Mouse (Mus musculus): ENCODE results near the gene Tspan9. TPM values are rescaled to one million over a fixed set of nuclear protein-coding genes. Genes with fewer than 3 reads are reported as not detected.

Gene Tspan9
- total RNA-seq, 2 experiments from 2014 or later = 52.5 to 52.8 TPM

DNA sequence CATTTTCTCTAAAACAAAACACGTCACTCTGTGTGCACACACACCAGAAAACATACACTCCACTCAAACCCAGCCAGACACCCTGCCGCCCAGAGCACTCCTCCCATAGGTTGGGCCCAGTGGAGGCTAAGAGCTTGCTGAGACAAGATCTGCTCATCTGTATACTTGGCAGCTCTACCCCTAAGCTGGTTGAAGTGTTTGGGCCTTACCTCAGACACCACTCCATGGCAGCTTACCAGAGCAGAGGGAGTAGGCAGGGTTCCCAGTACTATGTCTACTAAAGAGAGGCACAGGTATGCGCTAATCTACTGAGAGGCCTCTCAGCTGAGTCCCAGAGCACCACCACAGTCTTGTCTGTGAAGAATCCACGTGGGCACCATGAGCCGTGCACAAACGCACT is 10.8 kb downstream of the Tspan9 start:
- DNase-seq = no peak

DNA sequence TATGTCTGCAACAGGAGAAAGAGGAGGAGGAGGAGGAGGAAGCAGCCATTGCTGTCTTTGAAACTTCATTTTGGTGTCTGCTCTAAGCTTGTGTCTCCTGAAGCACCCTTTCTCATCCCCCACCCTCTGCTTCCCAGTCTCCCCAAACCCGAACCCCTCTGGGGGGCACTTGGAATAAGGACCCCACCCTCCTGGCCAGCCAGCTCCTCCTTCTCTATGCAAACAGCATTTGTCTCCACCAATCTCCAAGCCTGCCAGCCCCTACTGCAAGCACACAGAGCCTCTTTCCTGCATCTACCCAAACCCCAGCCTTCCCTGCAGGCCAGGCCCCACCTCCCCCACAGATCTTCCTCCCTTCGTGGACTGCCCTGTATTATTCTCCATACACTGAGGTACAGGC is 12.0 kb downstream of the Tspan9 start:
- DNase-seq = no peak

DNA sequence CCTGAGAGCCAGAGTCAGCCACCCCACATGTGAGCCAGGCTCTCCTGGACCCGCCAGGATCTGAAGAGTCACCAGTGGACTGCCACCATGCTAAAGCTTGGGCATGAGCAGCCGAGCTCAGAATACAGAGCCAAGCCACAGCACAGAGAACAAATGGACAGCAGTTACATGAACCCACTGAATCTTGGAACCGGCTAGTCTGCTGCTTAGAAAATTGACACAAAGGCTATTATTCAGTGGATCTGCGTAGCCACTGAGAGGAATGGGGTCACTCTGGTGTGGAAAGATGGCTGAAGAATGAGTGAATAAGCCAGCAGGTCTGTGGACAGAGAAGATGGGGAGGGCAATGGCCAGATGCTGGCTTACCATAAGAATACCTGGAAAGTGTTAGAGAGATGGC is 12.7 kb downstream of the Tspan9 start:
- no peak for DNase-seq

DNA sequence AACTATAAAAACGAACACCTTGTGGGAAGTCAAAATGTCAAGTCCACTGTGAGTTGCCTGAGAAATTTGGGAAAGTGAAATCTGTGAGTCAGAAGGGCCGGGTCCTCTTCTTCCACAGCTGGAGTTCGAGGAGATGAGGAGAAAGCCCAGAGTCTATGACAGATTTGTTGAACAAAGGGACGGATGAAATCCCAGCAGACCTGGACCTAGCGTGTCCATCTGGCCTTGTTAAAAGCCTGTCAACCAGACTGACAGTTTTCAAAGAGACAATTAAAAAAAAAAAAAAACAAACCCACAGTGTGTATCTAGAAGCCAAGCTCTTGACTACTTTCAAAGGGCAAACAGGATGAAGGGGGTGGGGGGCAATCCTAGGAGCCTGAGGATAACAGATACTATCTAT is 14.0 kb downstream of the Tspan9 start:
- no peak for DNase-seq

DNA sequence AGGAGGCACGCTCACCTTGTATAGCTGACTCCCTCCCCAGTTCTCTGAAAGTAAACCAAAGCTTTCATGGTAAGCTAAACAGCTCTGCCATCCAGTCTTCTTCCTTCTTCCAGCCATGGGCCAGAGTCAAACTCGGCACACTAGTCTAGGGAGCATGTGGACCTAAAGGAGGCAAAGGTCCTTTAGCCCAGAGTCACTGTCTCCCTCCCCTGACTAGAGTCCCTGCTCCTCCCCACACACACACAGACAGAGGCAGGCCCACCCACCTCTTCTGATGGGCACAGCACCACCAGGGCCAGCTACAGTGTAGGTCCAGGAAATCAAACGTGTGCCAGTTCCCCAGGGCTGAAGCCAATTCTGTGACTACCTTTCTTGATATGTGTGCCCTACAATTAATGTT is 16.1 kb downstream of the Tspan9 start:
- DNase-seq = no peak

DNA sequence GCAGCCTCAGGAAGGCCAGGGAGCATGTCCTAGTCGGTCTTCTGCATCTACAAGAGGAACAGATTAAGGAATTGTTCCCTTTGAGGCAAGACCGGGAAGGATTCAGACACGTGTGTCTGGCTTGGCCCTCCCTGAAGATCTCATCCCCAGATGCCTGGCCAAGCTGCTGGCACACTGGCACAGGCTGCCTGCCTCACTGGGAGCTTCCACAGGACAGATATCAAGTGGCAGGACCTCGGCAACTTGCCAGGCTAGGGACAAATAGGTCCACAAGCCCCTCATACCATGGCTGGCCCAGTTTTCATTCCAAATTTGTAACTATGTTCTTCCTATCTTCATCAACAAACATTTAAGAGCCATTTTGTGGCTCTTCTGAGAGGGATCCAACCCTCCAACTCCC is 16.5 kb downstream of the Tspan9 start:
- no peak for DNase-seq

DNA sequence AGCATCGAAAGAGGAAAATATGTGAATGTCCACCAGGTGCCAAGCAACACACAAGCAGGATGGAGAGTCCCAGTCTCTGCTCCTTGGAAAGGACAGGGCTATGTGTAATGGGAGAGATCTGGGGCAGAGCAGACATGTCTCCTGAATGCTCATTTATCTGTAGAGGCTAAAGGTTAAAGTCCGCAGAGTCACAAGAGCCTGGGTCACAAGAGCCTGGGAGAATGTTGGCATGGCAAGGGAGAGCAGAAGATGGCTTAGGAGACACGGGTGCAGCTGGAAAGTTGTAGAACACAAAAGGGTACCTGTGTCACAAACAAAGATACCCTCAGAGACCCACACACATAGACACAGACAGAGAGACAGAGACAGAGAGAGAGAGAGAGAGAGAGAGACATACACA is 17.9 kb downstream of the Tspan9 start:
- DNase-seq = no peak

DNA sequence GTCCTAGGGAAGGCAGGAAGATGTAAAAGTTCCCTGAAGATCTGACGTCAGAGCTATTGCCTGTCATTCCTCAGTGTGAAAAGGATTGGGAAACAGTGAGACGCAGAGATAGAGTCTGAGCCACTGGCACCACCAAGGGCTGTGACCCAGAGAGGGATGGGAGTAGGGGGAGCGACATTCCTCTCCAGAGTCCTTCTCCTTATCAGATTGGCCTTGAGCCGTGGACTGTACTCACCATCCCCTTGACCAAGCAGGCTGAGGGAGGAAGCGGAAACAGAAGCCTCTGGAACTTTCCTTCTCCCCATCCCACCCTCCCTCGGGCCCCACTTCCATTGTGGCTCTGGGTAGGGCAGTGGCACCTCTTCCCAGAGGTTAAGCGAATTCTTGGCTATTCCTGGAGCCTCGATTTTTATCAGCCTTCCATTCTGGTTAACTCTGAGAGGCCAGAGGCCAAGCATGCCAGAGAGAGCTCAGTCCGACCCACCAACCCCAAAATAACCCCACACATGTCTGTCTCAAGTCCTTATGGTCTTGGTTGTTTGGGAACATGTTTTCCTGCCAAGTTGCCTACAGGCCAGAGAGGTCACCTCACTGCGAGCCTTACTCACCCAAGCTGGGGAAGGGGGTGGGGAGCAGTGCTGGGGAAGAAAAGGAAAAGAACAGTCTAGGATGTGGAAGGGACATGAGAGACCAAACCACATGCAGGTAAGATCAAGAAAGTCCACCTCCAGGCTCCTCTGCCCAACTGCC is 19.0 kb downstream of the Tspan9 start:
- no peak for DNase-seq

DNA sequence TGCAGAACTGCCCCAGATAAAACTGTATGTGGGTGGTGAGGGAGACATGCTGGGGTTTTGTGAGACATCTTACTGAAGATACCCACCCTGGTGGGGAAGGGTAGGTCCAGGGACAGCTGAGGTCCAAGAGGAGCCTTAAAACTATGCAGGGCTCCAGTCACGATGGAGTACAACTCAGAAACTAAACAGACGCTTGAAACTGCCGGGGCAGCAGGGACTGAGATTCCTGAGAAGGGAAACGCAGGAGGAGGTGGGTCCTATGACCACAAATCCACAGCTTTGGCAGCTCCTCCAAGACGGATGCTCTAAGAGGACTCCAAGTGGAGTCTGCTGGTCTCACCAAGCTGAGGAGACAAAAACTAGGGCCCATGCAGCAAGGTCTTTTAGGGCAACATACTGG is 21.3 kb downstream of the Tspan9 start:
- no peak for DNase-seq

DNA sequence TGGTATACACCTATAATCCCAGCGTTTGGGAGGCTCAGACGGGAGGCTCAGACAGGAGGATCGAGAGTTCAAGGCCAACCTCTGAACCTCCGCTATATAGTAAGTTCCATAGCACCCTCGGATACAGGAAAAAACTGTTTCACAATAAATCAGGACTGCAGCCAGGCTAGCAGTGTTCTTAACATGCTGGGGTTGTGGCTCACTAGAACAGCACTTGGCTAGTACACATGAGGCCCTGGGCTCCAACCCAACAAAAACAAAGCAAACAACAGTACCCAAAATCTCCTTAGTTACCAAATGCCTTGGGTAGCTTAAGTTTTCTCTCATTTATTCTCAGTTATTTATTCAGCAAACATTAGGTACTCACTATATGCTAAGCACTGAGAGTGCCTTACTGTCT is 21.7 kb downstream of the Tspan9 start:
- DNase-seq = no peak

DNA sequence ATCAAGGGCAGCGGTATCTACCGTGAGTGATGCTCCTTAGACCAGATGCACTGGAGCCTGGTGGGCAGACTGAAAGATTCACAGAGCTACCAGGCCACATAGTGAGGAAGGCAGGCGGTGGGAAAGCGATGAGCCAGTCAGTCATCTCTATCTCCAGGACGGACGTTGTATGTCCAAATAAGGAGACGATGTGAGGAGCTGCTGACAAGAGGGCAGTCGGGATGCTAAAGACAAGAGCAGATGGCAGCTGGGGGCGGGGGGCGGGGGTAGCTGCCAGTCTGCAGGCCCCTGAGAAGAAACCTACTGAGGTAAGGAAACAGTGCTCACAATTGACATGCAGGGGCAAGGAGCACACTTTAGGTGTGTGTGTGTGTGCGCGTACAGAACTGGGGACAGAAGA is 22.6 kb downstream of the Tspan9 start:
- DNase-seq = no peak

DNA sequence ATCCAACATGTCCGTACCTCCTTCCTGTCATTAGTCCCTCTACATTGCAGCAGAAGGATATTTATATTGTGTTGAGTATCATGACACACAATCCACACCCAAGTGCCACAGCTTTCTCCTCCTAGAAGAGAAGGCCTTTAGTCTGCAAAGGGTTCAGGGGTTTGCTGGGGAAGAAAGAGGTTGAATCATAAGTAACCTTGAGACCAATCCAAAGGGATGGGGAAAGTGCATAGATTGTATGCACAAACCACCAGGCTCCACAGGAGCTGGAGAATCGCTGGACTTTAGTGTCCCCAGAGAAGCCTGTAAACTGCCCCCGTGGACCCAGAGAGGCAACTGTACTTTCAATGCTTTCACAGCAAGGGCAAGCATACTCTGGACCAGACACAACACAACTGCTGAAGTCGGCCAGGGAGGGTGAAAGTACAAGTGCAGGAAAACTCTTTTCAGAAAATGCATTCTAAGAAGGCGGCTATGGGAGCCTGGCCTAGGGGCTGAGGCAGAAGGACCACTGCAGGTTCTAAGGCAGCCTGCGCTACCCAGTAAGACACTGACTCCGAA is 24.6 kb downstream of the Tspan9 start:
- DNase-seq = no peak

DNA sequence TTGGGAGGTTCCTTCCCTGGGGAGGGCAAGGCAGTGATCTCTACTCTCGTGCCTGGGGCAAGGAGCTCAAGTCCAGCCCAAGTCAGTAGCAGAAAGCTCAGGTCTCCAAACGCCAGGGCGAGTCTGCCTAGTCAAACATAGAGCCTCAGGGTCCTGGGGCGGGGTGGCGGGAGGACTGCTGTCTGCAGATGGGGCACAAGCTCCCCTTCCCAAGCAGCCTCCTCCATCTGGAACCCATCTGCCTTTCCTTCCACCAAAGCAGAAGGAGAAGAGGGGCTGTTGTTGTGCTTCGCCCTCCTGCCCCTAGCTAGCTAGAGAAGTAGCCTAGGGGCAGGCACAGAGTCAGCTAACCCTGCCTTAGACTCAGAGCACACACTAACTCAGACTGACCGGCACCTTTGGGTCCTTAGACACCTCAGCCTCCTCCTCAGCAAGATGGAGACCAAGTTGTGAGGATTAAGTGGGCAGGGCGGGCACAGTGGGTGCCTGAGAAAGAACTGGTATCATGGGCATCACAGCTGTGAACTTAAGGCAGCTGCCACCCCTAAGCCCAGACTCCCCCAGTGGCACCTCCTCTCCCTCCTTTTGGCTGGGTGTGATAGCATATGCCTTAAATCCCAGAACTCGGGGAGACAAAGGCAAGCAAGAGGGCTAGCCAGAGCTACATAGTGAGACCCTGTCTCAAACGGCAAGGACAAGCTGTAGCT is 26.4 kb downstream of the Tspan9 start:
- DNase-seq = no peak

DNA sequence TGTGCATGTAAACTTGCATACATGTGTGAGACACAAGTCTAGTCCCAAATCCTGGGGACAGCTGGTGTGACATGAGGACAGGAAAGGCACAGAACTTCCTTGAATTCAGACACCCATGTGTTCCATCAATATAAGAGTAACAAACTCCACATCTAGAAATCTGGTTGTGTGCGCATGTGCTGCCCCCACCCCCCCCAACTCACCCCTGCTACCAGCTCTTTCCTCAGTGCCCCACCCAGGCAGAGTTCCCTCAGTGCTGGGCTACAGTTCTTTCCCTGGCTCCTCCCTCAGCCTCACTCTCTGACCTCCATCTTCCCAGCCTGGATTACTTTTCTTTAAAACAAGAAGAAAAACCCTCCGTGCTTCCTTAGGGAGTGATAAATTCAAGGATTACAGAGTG is 27.1 kb downstream of the Tspan9 start:
- no peak for DNase-seq

DNA sequence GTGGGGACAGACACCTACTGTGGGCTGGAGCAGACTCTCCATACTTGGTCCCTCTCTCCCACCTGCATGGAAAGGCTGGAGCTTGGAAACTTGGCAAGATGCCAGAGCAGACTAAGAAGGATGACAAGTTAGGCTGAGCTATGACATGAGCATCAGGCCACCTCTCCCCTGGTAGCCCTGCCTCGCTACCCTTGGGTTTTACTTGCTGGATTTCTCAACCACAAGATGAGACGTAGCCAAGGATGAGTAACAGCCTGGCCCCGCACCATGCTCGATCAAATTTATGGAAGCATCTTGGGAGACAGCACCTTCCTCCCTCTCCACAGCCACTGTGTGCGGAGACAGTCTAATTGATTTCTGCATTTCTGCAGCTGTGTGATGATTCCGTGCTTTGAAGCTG is 28.3 kb downstream of the Tspan9 start:
- DNase-seq = no peak

DNA sequence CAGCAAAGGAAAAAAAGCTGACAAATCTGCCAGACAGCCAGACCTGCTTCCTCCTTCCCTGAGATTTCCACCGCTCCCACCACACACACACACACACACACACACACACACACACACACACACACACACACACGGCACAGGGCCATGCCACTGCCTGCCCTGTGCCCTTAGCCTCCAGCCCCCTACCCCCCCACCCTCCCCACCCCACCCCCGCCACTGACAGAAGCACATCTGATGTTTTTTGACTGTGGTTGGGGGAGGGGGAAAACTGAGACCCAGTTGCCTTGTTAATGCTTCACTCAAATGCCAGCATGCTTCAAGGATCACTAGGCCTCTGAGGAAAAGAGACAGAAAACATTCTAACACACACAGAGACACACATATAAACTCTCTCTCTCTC is 30.8 kb downstream of the Tspan9 start:
- no peak for DNase-seq

DNA sequence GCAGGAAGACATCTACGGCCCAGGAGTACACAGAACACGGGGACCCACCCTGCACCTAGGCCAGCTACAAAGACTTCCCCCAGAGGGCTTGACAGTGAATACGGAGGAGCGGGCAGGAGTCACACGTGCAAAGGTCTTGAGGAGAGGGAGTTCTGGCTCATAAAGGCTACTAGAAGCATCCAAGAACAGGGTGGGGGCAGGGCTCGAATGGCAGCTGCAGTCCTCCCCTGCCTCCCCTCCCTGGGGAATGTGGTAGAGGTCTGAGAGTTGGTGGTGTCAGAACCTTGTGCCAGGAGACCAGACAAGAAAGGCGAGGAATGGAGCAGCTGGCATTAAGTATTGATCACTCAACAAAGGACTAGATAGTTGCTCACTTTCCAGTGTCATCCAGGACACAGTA is 31.6 kb downstream of the Tspan9 start:
- no peak for DNase-seq

DNA sequence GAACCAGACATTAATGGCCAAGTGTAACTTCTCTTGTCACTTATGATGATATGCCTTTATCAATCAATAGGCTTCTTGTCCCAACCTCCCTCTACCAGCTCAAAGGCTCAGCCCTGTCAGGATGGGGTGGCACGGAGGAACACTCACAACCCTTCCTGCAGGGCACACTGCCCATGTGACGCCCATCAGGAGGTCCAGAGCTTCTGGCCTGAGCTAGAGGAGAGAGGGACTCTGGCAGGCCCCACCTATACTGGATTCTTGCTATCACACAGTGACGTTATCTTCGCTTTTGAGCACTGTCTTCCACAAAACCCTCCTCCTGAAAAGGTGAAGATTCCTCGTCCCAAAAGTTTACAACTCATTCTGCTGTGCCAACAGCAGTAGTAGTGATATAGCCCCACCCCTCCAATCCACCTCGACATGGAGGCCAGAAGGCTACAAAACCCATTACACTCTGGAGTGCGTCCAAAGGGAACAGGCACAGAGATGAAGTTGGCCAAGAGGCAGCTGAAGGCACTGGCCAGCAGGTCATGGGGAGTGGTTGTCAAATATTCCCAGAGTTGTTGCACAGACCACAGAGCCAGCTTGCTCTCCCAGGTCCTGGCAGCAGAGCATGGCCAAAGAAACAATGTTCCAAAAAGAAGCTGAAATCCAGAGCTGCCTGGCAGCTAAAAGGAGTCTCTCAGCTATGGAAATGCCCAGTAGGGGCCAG is 34.9 kb downstream of the Tspan9 start:
- no peak for DNase-seq

DNA sequence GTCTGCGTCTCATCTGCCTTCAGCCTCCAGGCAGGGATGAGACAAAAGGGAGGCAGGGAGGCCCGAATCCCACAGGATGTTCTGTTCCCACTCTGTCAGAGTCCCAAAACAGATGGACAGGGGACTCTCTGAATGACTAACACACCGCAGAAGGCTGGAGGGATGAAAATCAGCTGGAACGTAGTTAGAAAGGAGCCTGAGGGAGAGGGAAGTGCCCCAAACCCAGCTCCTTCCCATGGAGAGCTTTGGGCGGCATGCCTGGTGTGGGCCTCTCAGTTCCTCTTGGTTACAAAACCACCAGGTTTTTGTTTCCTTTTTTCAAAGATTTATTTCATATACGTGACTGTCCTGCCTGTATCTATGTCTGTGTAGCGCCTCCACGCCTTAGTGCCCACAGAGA is 35.7 kb downstream of the Tspan9 start:
- no peak for DNase-seq

DNA sequence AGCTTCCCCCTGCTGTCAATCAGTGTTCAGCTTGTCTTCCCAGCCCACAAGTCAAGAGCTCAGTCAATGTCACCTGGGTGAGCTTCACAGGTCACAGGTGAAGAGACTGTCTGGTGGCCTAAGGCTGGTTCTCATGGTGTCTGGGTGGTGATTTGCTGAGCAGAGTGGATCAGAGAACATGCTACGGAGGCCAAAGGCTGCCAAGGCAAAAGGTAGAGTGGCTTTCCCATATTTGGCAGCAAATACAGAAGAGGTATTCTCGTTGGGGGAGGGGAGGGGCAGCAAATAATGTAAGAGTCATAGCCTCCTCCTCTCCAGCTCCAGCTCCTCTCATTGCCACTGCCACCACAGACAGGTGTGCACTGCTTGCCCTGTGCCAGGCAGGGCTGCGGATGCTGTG is 37.2 kb downstream of the Tspan9 start:
- no peak for DNase-seq

DNA sequence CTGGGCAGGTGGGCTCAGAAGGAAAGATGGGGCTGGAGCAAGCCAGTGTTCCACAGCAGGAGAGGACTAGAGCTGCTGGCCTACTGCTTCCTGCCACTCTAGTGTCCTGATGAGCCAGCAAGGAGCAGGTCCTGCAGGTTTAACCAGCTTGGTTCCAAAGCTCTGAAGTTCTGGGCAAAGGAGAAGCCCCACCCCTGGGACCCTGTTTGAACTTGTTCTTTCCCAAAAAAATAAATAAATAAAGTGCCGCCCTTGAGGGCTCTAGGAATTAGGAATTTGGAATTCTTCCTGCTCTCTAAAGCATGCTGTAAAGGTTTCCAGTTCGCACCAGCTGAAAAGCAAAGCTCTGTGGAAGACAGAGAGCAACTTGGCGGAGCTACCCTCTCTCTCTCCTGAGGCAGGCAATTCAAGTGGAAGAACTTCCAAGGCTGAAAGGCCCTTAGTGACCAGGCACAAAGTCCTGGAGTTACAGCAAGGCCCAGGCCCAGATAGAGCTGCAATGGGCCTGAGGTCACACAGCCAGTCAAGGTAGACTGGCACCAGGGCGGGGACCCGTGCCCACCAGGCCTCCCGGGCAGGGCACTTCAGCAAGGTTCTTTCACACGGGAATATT is 38.6 kb downstream of the Tspan9 start:
- DNase-seq = no peak

DNA sequence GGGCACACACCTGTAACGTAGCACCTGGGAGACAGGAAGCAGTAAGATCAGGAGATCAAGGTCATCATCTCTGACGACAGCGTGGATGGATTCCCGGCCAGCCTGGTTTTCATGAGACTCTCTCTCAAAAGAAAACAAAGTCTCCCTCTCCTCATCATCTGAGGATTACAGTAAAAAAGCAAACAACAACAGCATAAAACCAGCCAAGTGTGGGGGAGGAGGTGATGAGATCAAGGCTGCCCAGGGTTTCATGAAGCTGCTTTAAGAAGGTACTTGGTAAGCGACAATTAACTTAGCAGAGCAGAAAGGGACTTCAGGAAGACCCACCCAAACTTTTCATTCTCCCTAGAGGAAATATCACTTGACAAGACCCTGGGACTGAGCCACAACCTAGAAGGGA is 39.5 kb downstream of the Tspan9 start:
- no peak for DNase-seq
